Mouse (Mus musculus) bone marrow, adult 2 months (tissue): ENCODE measurements around the gene Vwa8.

Experiments used
- CTCF ChIP-seq: fragments of 200-500 bp; IDR thresholded peaks from 2 replicates; pipeline ENCODE4 v1.5.1; 2011; ENCODE audit warnings: low read length, control low read depth; ENCODE audit not compliant: control insufficient read depth, insufficient read depth
- POLR2A ChIP-seq: fragments of 200-500 bp; IDR thresholded peaks from 2 replicates; pipeline ENCODE4 v1.6.1; 2011; ENCODE audit warnings: low read depth, mild to moderate bottlenecking, control low read depth, low read length, borderline replicate concordance; ENCODE audit not compliant: control insufficient read depth

DNA sequence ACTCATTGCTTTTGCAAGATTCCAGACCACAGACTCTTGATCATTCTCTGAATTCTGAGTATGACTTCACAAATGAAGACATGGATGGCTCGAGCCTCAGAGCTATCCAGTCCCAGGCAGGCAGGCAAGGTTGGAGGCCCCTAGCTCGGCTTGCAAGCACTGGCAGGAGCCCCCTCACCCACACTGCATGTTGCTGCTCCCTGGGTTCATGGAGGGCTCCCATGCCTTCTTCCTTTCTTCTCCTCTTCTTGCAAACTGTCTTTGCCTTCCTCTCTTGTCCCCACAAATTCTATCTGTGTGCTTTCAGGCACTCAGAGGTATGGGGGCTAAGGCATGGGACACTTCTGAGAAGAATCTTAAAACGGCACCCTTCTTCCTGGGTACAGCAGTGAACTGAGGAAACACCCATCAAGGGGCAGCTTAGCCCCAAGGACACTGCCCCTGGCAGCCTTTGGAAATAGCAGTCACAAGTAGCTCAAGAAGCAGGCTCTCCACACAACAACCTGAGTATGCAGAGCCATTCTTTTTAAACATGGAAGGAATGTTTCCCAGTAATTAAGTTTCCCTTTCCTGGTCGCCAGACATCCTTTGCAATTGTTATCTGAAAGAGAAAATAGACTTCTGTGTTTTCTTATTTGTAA is 354.0 kb downstream of the Vwa8 start:
- TF ChIP-seq POLR2A = no peak
- TF ChIP-seq CTCF = no peak
